Mouse (Mus musculus) spleen, postnatal 14 days (tissue): ENCODE measurements around the gene Axin1.

ENCODE experiments used
- DNase-seq, 2 experiments: peaks; one replicate each; pipeline ENCODE4 v3.0.0; 2021 to 2022; ENCODE audit warnings: low spot score in 2 of 2

Axin1 gene

GRCm38 (mm10) chr17:26239551-26239950, 101.1 kb downstream of the Axin1 start:
- no peak for DNase-seq

- DNase-seq, result no peak
These were observed 101.8 kb downstream of the Axin1 start for GRCm38 (mm10) chr17:26240120-26240790.

- DNase-seq, result no peak
These were observed 102.5 kb downstream of the Axin1 start for GRCm38 (mm10) chr17:26240990-26241389.

GRCm38 (mm10) chr17:26243471-26244100, 105.1 kb downstream of the Axin1 start:
- peak; percentile 33 to 43 for DNase-seq

- peak; percentile 76 to 81 for DNase-seq
These were observed 105.8 kb downstream of the Axin1 start, which contains the start of gene Fam234a for GRCm38 (mm10) chr17:26244101-26244841. TSS of gene Fam234a (minus strand) at chr17:26244242.
